Mouse (Mus musculus): ENCODE results near the gene Pter. TPM values are rescaled to one million over a fixed set of nuclear protein-coding genes. Genes with fewer than 3 reads are reported as not detected.

Pter gene
- polyA plus RNA-seq, 1 experiment = 3.9 TPM

DNA sequence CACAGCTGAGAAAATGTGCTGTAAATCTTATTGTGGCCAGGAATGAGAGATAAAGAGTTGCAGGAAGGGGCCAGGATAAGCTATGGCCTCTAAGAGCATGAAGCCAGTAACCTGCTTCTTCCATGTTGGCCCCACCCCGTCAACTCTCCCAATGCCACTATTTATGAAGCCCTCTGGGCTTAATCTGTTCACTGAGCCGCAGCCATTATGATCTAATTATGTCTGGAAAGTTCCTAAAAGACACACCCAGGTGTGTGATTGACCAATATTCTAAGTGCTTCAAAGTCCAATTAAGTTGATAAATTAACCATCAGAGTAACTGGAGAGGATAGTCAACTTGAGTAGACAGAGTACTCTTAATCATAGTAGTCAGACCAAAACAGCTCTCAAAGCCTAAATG, 49.9 kb downstream of the Pter start:
- Histone ChIP-seq H3K4me3 (no peak overlapping the region), H3K27me3 (ENCODE audit: control insufficient read depth, insufficient read depth, insufficient read length) (no peaks in the 10 kb centered on the region), H3ac (ENCODE audit: control insufficient read depth, insufficient read length) (no peak overlapping the region), H3K4me2 (ENCODE audit: low read depth) (no peak overlapping the region), H3K79me2 (ENCODE audit: control insufficient read depth, insufficient read depth) (no peaks in the 10 kb centered on the region), H3K36me3 (ENCODE audit: control insufficient read depth, insufficient read depth) (no peaks in the 10 kb centered on the region)
- TF ChIP-seq POLR2A (IDR thresholded peaks at IDR 0.05; ENCODE audit: insufficient read length, low read depth) = no peak
- TF ChIP-seq TCF3 (IDR thresholded peaks at IDR 0.05; ENCODE audit: insufficient read length, low read depth) = no peak
- TF ChIP-seq TCF12 (IDR thresholded peaks at IDR 0.05; ENCODE audit: insufficient read depth, poor library complexity, severe bottlenecking) = no peak
- no peak for TF ChIP-seq MYOD1 (IDR thresholded peaks at IDR 0.05; ENCODE audit: control insufficient read depth in 1 of 3, insufficient read length in 2 of 3, low read depth in 2 of 3)
- no peak for TF ChIP-seq USF1 (IDR thresholded peaks at IDR 0.05; ENCODE audit: low read depth)
- no peak for TF ChIP-seq MYOG (IDR thresholded peaks at IDR 0.05; ENCODE audit: control insufficient read depth in 1 of 3, insufficient read depth in 1 of 3, insufficient read length in 2 of 3, low read depth in 2 of 3)
- no peak for TF ChIP-seq REST (IDR thresholded peaks at IDR 0.05; ENCODE audit: insufficient read depth, insufficient read length)
- TF ChIP-seq SRF (IDR thresholded peaks at IDR 0.05; ENCODE audit: control insufficient read depth, insufficient read length, low read depth) = no peak
- TF ChIP-seq MAX (IDR thresholded peaks at IDR 0.05; ENCODE audit: low read depth) = no peak
- TF ChIP-seq E2F4 (IDR thresholded peaks at IDR 0.05; ENCODE audit: insufficient read depth) = no peak
- no peak for TF ChIP-seq POLR2AphosphoS2 (IDR thresholded peaks at IDR 0.05; ENCODE audit: insufficient read length, low read depth)
- TF ChIP-seq CEBPB (IDR thresholded peaks at IDR 0.05; ENCODE audit: insufficient read depth, poor library complexity, severe bottlenecking) = no peak

DNA sequence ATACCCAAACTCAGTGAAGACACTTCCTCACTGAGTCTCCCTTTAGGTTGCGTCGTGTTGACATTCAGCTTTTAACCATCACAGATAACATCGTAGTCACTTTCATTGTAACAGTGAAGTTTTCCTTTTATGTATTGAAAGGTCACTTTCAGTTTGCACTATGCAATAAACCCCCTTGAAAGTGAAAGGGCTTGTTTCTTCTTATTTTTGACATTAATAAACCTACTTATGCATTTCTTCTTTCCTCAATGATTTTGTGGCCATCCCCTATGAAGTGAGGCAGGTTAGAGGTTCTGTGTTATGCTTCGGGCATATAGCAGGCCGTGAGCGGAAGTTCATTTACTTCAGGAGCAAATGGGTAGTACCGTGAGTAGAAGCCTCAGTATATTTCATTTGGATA, 53.5 kb downstream of the Pter start:
- Histone ChIP-seq H3K4me3 (no peak overlapping the region), H3K79me2 (ENCODE audit: control insufficient read depth, insufficient read depth) (no peaks in the 10 kb centered on the region), H3K36me3 (ENCODE audit: control insufficient read depth, insufficient read depth) (no peaks in the 10 kb centered on the region), H3K4me2 (ENCODE audit: low read depth) (no peak overlapping the region), H3K27me3 (ENCODE audit: control insufficient read depth, insufficient read depth, insufficient read length) (no peaks in the 10 kb centered on the region), H3ac (ENCODE audit: control insufficient read depth, insufficient read length) (no peak overlapping the region)
- no peak for TF ChIP-seq REST (IDR thresholded peaks at IDR 0.05; ENCODE audit: insufficient read depth, insufficient read length)
- no peak for TF ChIP-seq MYOG (IDR thresholded peaks at IDR 0.05; ENCODE audit: control insufficient read depth in 1 of 3, insufficient read depth in 1 of 3, insufficient read length in 2 of 3, low read depth in 2 of 3)
- no peak for TF ChIP-seq TCF12 (IDR thresholded peaks at IDR 0.05; ENCODE audit: insufficient read depth, poor library complexity, severe bottlenecking)
- TF ChIP-seq SRF (IDR thresholded peaks at IDR 0.05; ENCODE audit: control insufficient read depth, insufficient read length, low read depth) = no peak

GRCm38 (mm10) chr2:12978771-12979170, 54.9 kb downstream of the Pter start:
- Histone ChIP-seq H3K4me2 (ENCODE audit: low read depth) (no peak overlapping the region), H3K27me3 (ENCODE audit: control insufficient read depth, insufficient read depth, insufficient read length) (no peaks in the 10 kb centered on the region), H3K36me3 (ENCODE audit: control insufficient read depth, insufficient read depth) (no peaks in the 10 kb centered on the region), H3ac (ENCODE audit: control insufficient read depth, insufficient read length) (no peak overlapping the region), H3K4me3 (no peak overlapping the region), H3K79me2 (ENCODE audit: control insufficient read depth, insufficient read depth) (no peaks in the 10 kb centered on the region)
- TF ChIP-seq SRF (IDR thresholded peaks at IDR 0.05; ENCODE audit: control insufficient read depth, insufficient read length, low read depth) = no peak
- no peak for TF ChIP-seq MAX (IDR thresholded peaks at IDR 0.05; ENCODE audit: low read depth)
- TF ChIP-seq MYOG (IDR thresholded peaks at IDR 0.05; ENCODE audit: control insufficient read depth in 1 of 3, insufficient read depth in 1 of 3, insufficient read length in 2 of 3, low read depth in 2 of 3) = no peak
- no peak for TF ChIP-seq USF1 (IDR thresholded peaks at IDR 0.05; ENCODE audit: low read depth)
- TF ChIP-seq TCF12 (IDR thresholded peaks at IDR 0.05; ENCODE audit: insufficient read depth, poor library complexity, severe bottlenecking) = no peak
- no peak for TF ChIP-seq E2F4 (IDR thresholded peaks at IDR 0.05; ENCODE audit: insufficient read depth)
- TF ChIP-seq REST (IDR thresholded peaks at IDR 0.05; ENCODE audit: insufficient read depth, insufficient read length) = no peak

GRCm38 (mm10) chr2:12984901-12985732, 61.3 kb downstream of the Pter start:
- Histone ChIP-seq H3K36me3 (ENCODE audit: control insufficient read depth, insufficient read depth) (no peaks in the 10 kb centered on the region), H3K4me2 (ENCODE audit: low read depth) (no peak overlapping the region), H3K79me2 (ENCODE audit: control insufficient read depth, insufficient read depth) (no peaks in the 10 kb centered on the region), H3ac (ENCODE audit: control insufficient read depth, insufficient read length) (no peak overlapping the region), H3K27me3 (ENCODE audit: control insufficient read depth, insufficient read depth, insufficient read length) (no peaks in the 10 kb centered on the region), H3K4me3 (no peak overlapping the region)
- TF ChIP-seq E2F4 (IDR thresholded peaks at IDR 0.05; ENCODE audit: insufficient read depth) (no peak), TCF3 (IDR thresholded peaks at IDR 0.05; ENCODE audit: insufficient read length, low read depth) (no peak), MYOG (IDR thresholded peaks at IDR 0.05; ENCODE audit: control insufficient read depth in 1 of 3, insufficient read depth in 1 of 3, insufficient read length in 2 of 3, low read depth in 2 of 3) (no peak), CEBPB (IDR thresholded peaks at IDR 0.05; ENCODE audit: insufficient read depth, poor library complexity, severe bottlenecking) (no peak), POLR2AphosphoS2 (IDR thresholded peaks at IDR 0.05; ENCODE audit: insufficient read length, low read depth) (no peak), POLR2A (IDR thresholded peaks at IDR 0.05; ENCODE audit: insufficient read length, low read depth) (no peak), MAX (IDR thresholded peaks at IDR 0.05; ENCODE audit: low read depth) (no peak), USF1 (IDR thresholded peaks at IDR 0.05; ENCODE audit: low read depth) (no peak), MYOD1 (IDR thresholded peaks at IDR 0.05; ENCODE audit: control insufficient read depth in 1 of 3, insufficient read length in 2 of 3, low read depth in 2 of 3) (no peak), TCF12 (IDR thresholded peaks at IDR 0.05; ENCODE audit: insufficient read depth, poor library complexity, severe bottlenecking) (no peak), REST (IDR thresholded peaks at IDR 0.05; ENCODE audit: insufficient read depth, insufficient read length) (no peak), SRF (IDR thresholded peaks at IDR 0.05; ENCODE audit: control insufficient read depth, insufficient read length, low read depth) (no peak)

DNA sequence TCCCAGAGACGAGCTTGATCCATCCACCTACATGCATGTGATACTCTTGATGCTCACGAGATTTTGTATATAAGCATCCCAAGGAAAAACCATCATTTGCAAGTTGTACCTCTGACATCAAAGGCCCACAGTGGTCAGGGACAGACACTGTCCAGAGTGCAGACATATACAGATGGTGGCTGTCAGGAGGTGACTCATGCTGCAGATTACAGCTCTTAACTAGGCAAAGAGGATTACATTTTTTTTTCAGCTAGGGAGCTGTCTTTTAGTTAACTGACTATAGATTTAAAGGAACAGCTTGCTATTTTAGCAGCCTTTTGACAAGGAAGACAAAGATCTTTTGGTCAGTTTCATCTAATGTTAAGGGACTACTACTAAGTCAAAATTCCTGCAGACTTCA, 76.2 kb downstream of the Pter start:
- no peaks in the 10 kb centered on the region for H3K36me3 ChIP-seq (ENCODE audit: control insufficient read depth, insufficient read depth)
- TF ChIP-seq REST (IDR thresholded peaks at IDR 0.05; ENCODE audit: insufficient read depth, insufficient read length) (no peak), MYOG (IDR thresholded peaks at IDR 0.05; ENCODE audit: control insufficient read depth in 1 of 3, insufficient read depth in 1 of 3, insufficient read length in 2 of 3, low read depth in 2 of 3) (no peak), SRF (IDR thresholded peaks at IDR 0.05; ENCODE audit: control insufficient read depth, insufficient read length, low read depth) (no peak), USF1 (IDR thresholded peaks at IDR 0.05; ENCODE audit: low read depth) (no peak), CEBPB (IDR thresholded peaks at IDR 0.05; ENCODE audit: insufficient read depth, poor library complexity, severe bottlenecking) (no peak), POLR2A (IDR thresholded peaks at IDR 0.05; ENCODE audit: insufficient read length, low read depth) (no peak), MAX (IDR thresholded peaks at IDR 0.05; ENCODE audit: low read depth) (no peak), POLR2AphosphoS2 (IDR thresholded peaks at IDR 0.05; ENCODE audit: insufficient read length, low read depth) (no peak), TCF12 (IDR thresholded peaks at IDR 0.05; ENCODE audit: insufficient read depth, poor library complexity, severe bottlenecking) (no peak), MYOD1 (IDR thresholded peaks at IDR 0.05; ENCODE audit: control insufficient read depth in 1 of 3, insufficient read length in 2 of 3, low read depth in 2 of 3) (no peak), TCF3 (IDR thresholded peaks at IDR 0.05; ENCODE audit: insufficient read length, low read depth) (no peak), E2F4 (IDR thresholded peaks at IDR 0.05; ENCODE audit: insufficient read depth) (no peak)
- H3K4me2 ChIP-seq (ENCODE audit: low read depth) = no peak overlapping the region
- no peaks in the 10 kb centered on the region for H3K79me2 ChIP-seq (ENCODE audit: control insufficient read depth, insufficient read depth)
- no peak overlapping the region for H3ac ChIP-seq (ENCODE audit: control insufficient read depth, insufficient read length)
- no peak overlapping the region for H3K4me3 ChIP-seq
- H3K27me3 ChIP-seq (ENCODE audit: control insufficient read depth, insufficient read depth, insufficient read length) = no peaks in the 10 kb centered on the region

Measured in myocyte (in vitro differentiated cells).